Mouse (Mus musculus) monocyte, adult 2 months (primary cell): ENCODE data around the gene Chic2.

ENCODE experiments used
- DNase-seq, 2 experiments: peaks; one replicate each; pipeline ENCODE4 v3.0.0; 2022; ENCODE audit warnings: low spot score in 2 of 2, low read depth in 1 of 2

Gene Chic2

DNA sequence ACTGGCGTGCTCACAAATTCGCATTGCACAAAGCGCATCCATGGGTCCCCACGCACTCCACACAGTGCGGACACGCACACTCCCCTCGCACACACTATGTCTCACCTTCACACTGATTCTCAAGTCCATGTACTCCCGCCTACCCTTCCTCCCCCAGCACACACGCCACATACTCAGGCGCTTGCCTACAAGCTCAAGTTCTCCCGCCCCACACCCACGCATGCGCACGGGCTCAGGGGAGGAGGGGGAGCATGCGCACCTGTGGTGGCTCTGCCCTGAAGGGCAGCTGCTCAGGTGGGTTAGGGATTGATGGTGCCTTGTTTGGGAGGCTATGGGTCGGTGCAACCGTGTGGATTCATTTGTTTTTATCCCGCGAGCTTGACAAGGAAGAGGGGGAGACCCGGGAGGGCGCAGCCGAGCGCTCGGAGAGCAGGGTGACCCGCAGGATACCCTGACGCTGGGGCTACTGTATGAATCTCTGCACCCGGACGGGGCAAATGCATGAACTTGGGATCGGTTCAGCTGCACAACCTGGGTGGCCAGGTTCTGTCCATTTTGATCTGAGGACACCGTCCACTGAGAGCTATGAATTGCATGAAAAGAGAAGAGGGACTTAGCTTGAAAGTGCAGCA is 22.7 kb upstream of the Chic2 start:
- no peak for DNase-seq

DNA sequence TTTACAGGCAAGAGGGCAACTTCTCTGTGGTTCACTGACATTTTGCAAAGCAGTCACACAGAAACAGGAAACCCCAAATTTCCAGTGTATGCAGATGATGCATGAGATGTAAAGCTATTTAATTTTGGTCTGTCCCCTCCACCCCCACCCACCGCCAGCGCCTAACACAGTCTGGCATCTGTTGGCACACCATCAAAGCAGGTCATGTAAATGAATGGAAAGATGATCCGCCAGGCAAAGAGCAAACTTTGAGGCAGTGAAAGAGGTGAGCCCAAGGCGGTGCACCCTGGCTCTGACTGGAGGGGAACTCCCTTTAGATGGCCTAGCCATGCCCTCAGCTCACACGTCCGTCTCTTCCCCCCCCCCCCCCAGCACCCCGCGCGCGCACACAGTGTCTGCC is 22.1 kb upstream of the Chic2 start:
- no peak for DNase-seq

DNA sequence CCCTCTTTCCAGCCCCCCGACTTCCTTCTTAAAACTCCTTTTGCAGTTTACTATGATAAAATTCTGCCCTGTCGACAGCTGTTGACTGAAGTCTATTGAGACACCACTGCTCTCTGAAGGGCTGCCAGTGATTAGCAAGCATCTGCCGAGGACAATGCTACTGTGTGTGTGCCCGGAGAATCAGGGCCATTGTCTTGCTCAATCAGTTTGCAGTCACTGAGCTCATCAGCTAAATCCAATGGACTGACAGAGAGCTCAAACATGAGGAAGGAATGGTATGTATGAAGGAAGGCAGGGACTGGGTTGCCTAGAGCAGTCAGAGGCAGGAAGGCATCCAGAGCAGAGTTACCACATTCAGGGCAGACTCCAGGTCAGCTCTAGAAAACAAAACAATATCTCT is 18.6 kb upstream of the Chic2 start:
- no peak for DNase-seq

- no peak for DNase-seq
Observed at GRCm38 (mm10) chr5:75051109-75051508, 6.5 kb upstream of the Chic2 start.

DNA sequence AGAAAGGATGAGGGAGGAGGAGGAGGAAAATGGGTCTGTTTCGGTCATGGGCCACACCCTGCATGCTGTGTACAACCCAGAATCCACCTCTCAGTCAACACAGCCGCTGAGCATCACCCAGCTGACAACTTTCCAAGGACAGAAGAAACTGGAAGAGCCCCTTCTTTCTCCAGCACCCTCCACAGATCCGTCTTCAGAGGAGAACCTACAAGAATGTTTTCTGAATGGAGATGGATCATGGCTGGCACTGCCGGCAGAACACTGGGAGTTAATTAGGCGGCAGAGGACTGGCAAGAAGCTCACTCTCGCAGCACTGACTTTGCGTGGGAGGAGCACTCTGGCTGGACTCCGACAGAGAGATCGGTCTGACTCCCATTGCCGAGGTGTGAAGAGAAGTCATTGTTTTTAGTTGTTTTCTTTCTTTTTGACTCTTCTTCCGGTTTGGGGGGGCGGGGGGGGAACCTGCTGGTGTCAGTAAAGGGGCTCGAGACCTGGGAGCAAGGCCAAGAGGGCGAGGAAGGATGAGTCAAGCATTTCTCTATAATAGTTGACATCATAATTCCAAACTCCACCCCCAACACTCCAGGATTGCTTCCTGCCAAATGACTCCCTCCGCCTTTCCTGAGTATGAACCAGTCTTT is 2.2 kb upstream of the Chic2 start:
- no peak for DNase-seq

DNA sequence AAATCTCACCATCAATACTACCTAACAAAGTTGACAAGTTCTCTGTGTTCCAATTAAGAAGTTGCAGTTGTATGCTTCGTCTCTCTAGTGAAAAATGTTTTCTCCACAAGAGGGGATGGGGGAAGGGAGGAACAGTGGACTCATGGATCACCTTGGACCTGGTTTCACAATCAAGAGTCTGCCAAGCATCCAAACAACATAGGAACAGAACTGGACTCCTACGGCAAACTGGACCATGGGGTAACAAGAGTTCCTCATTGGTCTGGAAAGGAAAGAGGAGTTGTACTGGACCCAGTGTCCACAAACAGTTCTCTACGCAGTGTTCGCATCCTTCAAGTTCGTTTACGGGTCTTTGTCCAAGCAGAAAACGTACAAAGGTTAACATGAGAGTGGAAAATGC is 797 bp upstream of the Chic2 start:
- DNase-seq, result no peak

GRCm38 (mm10) chr5:75043621-75044301 is 813 bp downstream of the Chic2 start:
- DNase-seq, result peak in 1 of 2 experiments; percentile 35

DNA sequence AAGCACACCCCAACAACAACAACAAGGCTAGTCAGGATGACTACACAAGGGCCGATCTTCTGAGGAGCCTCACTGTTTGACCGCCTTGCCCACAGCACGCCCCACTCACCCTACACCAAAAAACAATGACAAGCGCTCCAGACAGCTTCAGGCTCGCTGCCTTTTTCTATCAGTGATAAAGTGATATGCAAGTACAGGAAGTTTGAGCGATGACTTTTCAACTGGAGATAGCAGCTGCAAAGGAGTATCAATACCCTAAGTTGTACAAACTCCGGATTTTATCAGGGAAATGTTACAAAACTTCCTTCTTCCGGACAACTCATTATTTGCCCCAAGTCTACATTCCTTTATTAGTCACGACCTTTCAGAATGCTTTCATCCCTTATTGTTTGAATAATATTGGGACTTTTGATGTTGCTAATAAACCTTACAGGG is 1.5 kb downstream of the Chic2 start:
- no peak for DNase-seq

DNA sequence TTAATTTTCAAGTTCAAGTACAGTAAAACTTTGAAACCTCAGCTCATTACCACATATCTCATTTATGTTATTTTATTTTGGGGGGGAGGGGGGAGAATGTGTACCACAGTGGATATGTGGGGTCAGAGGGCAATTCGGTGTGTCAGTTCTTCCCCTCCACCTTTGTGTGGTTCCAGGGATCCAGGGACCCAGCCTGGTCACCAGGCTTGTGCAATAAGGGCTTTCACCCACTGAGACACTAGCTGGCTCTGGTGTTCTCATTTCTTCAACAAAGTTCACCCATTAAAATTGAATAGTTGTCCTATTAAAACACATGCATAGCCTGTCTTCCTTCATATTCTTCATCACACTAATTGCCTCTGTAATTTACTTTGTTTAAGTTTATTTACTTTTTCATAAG is 5.3 kb downstream of the Chic2 start:
- DNase-seq, result no peak

DNA sequence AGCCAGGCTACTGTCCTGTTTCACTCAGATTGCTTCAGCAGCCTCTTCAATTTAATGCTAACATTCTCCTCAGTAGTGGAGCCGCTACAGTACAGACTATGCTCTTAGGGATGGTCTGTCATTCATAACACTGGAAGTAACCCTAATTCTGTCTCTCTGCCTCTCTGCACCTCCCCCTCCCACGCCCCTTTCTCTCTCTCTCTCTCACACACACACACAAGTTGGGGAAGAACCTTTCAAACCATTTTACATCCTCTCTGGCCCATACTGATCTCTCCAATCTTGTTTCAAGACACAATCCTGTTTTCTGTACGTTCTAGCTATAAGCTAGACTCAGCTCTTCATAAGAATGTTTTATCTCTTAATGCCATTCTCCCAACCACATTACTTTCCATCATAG is 9.1 kb downstream of the Chic2 start:
- DNase-seq, result no peak

GRCm38 (mm10) chr5:75014768-75015167 is 29.8 kb downstream of the Chic2 start:
- no peak for DNase-seq

GRCm38 (mm10) chr5:75012771-75013421 is 31.7 kb downstream of the Chic2 start:
- DNase-seq, result no peak

DNA sequence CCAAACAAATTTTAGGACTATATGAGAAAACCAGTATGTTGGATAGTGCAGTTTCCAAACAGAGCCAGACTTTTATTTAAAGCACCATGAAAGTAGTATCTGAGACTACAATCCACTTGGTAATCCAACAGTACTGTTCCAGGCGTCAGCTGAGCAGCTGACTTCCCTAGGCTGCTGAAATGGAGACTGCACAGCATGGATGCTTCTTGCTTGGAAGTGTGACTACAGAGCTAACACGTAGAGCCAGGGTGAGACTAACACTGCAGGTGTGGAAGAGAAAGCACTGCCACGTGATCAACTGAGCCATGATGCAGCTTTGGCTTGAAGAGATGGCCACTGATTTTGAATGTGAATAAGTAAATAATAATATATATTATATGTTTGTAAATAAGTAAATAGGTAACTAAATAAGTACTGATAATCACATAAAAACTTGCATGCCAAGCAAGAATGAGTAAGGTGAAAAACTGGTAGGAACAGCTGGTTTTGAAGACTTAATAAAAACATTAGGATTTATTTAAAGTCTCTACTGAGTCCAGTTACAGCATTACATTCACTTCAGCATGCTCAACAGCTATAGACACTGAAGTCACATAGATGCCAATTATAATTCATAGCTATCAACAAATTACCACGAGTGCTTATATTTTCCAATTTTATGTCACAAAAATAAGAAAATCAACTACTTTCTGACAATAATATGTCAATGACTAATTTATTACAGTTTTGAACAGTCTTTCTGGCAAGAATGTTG is 32.4 kb downstream of the Chic2 start:
- DNase-seq, result no peak

DNA sequence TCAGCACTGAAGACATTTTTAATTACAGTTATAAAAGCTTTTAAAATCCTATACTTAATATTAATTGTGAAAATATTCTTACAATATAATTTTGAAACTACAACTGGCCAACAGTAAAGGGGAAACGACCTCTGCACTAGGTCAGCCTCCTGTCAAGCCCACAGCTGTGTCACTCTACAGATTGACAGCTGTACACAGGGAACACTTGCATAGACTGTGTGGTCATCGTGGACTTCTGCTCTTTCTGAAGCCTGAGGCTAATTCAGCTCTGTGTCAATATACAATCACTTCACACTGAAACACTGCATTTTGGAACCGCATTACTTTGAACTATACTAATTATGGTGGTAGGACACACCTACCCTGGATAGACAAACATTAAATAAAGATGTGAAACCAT is 39.8 kb downstream of the Chic2 start:
- DNase-seq, result no peak

- no peak for DNase-seq
Observed at GRCm38 (mm10) chr5:75002109-75002508, 42.5 kb downstream of the Chic2 start.

DNA sequence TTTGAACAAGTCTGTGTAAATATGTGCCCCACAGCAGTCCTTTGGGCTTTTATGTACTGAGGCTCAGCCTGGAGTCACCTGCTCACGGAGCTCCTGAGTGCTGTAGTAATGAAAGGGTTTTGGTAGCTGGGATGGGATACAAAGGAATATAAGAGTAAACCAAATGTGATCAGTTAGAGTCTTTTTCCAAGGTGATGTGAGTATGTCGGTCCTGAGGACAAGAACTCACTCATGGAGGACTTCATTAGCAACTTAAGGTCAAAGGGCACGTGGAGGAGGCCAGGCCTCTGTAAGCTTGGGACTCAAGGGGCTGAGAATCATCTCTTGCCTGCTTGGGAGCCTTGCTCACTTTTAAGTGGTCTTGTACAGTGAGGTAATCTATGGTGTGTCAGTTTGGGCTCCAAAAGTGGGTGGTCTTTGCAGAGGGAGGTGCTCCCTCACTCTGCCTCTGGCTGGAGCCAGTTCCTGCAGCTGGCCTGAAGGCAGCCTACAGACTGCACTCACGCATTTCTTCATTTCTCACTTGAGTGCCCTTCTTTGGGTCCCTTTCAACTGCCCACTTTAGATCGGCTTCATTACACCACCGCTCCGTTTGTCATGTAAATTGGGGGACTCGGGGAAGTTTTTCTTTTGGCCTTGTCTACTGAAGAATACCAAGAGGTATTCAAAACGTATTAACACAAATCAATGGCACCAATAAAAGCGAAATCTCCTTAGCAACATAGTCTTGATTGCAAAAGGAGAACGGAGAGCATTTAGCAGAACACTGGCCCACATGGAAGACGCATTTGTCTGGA is 45.7 kb downstream of the Chic2 start:
- DNase-seq, result no peak

DNA sequence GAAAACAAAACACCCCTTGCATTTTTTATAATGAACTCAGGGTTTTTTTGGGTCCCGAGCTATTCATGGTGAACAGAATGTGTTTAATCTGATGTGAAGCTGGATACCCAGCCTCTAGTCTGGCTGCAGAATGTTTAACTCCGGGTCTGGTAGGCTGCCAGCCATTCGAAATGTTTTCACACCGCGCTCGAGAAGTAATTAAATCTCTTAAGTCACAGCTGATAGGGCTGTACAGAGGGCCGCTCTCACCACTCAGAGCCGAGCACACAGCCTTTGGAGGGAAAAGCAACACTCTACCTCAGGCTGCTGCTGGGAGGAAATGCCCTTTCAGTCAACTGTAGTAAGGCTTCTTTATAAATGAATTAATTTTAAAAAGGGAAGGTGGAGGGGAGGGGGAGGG is 49.6 kb downstream of the Chic2 start:
- DNase-seq, result no peak

- DNase-seq, result no peak
Observed at GRCm38 (mm10) chr5:74984101-74984500, 60.5 kb downstream of the Chic2 start.

DNA sequence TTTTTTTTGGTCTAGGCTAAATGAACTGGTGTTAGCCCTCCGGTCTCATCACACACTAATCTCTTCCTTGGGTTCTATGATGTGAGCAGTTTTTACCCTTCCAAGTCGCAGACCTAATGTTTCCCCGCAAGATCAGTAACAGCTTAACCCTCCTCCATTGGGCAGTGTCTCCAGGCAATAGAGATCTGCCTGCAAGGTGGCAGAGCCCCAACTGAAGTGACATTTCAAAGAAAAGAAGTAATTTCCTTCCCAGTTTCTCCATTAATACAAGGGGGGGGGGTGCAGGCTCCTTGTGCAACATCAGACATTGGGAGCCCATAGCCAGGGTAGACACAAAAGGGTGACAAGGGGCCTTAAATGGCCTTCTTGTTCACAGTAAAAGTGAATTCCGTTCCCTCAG is 64.0 kb downstream of the Chic2 start:
- no peak for DNase-seq

DNA sequence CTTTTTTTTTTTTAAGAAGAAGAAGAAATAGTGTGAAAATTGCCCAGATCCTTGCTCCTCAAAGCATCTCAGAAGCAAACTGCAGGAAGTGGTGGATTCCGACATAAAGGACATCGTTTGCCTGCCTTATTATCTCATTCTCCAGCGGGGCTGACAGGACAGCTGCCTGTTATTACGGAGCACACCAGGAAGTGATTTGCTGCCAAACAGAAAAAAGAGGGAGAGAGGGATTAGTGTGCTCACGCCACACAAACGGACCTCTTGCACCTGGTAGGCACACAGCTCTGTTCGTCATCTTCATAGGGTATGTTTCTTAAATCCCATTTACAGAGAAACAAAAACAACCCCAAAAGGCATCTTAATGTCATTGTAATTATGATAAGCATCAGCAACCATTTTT is 64.4 kb downstream of the Chic2 start:
- no peak for DNase-seq

GRCm38 (mm10) chr5:74979586-74979985 is 65.0 kb downstream of the Chic2 start:
- DNase-seq, result no peak
